Mouse (Mus musculus) midbrain, embryonic 10.5 days (tissue): ENCODE results near the gene Kdelc2. TPM values are rescaled to one million over a fixed set of nuclear protein-coding genes. Genes with fewer than 3 reads are reported as not detected.

Experiments used
- DNase-seq: peaks from one replicate; pipeline ENCODE4 v3.0.0-alpha.2; 2017; ENCODE audit warnings: low spot score
- H3K27ac ChIP-seq: fragments of 300-500 bp; sonication (generic); replicated peaks from 2 replicates; pipeline ENCODE4 v1.5.1; 2016; ENCODE audit warnings: mild to moderate bottlenecking
- H3K27me3 ChIP-seq: fragments of 300-500 bp; sonication (generic); 2 replicates; pipeline ENCODE4 v1.6.1; 2016; ENCODE audit warnings: low read depth, mild to moderate bottlenecking; ENCODE audit not compliant: poor library complexity, severe bottlenecking
- H3K36me3 ChIP-seq: fragments of 300-500 bp; sonication (generic); 2 replicates; pipeline ENCODE4 v1.6.1; 2016; ENCODE audit warnings: mild to moderate bottlenecking, moderate library complexity
- H3K4me1 ChIP-seq: fragments of 300-500 bp; sonication (generic); 2 replicates; pipeline ENCODE4 v1.6.1; 2016
- H3K4me3 ChIP-seq: fragments of 300-500 bp; sonication (generic); 2 replicates; pipeline ENCODE4 v1.5.1; 2016; ENCODE audit warnings: mild to moderate bottlenecking, moderate library complexity
- H3K9me3 ChIP-seq: fragments of 300-500 bp; sonication (generic); replicated peaks from 2 replicates; pipeline ENCODE4 v1.6.1; 2016; ENCODE audit warnings: mild to moderate bottlenecking
- WGBS: fragments of 180-500 bp; shearing (Covaris S2); methylation state at CpG from one replicate; pipeline ENCODE4 v1.1.7; 2016; 5-methylcytosine and 5-hydroxymethylcytosine counted together
- microRNA-seq: library from miRNA; unstranded; fragments of <30 nt; microRNA quantifications from one replicate; pipeline ENCODE4, GENCODE M21; 2017
- polyA plus RNA-seq: library from polyadenylated mRNA; unstranded; fragments of >200 nt; fragmentation: Nextera tagmentation; extraction: Ambion mirVana; gene quantifications from 2 replicates; pipeline ENCODE4 v1.2.1, GENCODE M21; 2016

Kdelc2 gene
- polyA plus RNA-seq, 1 experiment from 2014 or later: 9.4 TPM

DNA sequence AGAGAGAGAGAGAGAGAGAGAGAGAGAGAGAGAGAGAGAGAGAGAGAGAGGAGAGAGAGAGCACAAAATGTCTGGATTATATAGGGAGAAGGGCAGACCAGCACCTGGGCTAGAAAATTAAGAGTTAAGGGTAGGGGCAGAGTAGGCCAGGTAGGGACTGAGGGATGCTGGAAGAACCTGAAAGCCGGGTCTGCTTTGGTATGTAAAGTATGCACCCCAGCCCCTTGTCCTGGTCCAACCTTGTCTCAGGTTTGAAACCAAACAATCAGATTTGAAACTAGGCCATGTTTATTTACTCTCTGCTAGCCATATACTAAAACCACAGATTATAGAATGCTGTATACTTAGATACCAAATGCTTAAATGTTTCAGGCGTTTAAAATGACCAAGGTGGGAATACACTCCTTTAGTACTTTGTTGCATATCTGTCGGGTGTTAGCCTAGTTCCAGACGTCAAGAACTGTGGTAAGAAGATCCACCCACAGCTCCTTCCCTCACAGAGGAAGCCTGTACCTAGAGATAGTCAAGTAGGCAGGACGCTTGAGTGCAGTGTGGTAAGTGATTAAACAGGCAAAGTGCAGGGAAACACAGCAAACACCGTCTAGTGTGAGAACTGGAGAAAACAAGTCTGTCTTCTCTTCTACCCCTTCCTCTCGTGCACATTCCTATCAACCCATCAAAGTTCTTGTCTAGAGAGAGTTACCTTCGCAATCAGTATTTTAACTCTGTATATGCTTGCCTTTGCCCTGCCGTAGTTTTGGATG lies 38.5 kb downstream of the Kdelc2 start:
- 79% methylated on average over 9 of the region's 9 CpGs for WGBS
- no peaks in the 10 kb centered on the region for H3K4me1 ChIP-seq
- DNase-seq: no peak
- peaks cover 5% of the 10 kb centered on the region; the same call in 1 of the 2 replicates for H3K9me3 ChIP-seq
- no peak overlapping the region for H3K4me3 ChIP-seq
- no peaks in the 10 kb centered on the region for H3K36me3 ChIP-seq
- no peak overlapping the region for H3K27ac ChIP-seq
- H3K27me3 ChIP-seq: no peaks in the 10 kb centered on the region

DNA sequence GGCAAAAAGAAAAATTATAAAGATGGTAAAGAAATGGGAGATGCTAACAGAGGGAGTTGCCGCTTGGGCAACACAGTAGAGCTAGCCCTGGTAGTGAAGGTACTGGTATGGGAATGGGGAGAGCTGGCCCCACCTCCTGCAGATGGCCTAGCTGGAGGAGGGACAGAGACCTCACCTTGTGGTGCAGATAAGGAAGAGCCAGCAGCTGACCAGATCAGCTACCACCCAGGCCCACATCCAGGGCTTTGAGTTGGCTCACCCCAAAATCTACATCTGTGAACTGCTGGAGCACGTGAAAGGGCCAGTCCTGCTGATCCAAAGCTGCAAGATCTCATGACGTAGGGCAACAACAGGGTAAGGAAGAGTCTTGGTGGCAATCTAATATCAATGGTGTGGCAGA lies 42.9 kb downstream of the Kdelc2 start:
- no peak for DNase-seq
- Histone ChIP-seq H3K36me3 (no peaks in the 10 kb centered on the region), H3K27ac (no peak overlapping the region), H3K4me3 (no peak overlapping the region), H3K4me1 (peaks cover 4% of the 10 kb centered on the region; the same call in 1 of the 2 replicates), H3K9me3 (no peaks in the 10 kb centered on the region), H3K27me3 (no peaks in the 10 kb centered on the region)
- WGBS: 92% methylated on average over 3 of the region's 3 CpGs

DNA sequence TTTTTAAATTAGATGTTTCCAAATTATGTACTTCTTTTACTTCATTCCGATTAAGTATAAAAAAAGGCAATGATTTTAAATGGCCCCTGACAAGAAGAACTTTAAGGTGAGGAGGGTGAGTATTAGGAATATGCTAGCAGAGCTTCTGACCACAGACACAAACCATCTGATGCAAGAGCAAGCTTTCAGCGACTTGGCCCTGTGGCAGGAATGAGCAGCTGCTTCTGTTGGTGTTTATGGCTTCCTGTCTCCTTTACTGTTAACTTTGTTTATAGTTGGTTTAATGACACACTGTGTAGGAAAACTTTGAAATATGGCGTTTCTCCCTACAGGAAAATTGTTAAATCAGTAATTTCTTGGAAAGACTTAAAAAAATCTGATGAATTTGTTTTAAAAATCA lies 43.8 kb downstream of the Kdelc2 start:
- Histone ChIP-seq H3K9me3 (no peaks in the 10 kb centered on the region), H3K27ac (no peak overlapping the region)
- WGBS: 86% methylated on average over 3 of the region's 3 CpGs

DNA sequence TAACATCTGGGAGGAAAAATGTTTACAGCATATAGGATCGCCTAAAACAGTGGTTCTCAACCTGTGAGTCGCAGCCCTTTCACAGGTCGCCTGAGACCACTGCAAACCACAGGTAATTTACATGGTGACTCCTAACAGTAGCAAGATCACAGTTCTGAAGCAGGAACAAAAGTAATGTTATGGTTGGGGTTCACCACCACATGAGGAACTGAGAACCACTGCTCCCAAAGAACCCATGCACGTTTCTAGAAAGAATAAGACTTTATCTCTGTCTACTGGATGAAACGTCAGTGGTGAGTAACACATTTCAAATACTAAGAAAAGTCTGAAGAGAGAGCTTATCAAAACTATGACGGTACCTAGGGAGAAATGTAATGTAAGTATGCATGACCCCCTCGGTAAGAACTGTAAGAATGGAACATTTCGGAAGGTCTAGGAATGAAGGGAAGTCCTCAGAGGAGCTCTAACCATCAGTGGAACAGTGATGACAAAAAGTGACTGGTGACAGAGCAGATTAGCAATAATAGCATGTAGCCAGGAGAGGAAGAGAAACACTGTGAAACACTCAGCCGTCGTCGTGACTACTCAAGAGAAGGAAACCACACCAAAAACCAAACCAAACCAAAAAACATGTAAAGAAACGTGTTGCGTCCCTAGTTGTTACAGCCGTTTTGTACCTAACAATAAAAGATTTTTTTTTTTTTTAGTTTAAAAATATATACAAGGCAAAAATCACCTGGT lies 52.2 kb downstream of the Kdelc2 start:
- H3K4me1 ChIP-seq: peaks cover 4% of the 10 kb centered on the region; the same call in 1 of the 2 replicates
- no peak overlapping the region for H3K4me3 ChIP-seq
- no peak for DNase-seq
- H3K27ac ChIP-seq: no peak overlapping the region
- 93% methylated on average over 14 of the region's 14 CpGs for WGBS
- H3K27me3 ChIP-seq: no peaks in the 10 kb centered on the region
- H3K36me3 ChIP-seq: peaks cover 32% of the 10 kb centered on the region
- no peaks in the 10 kb centered on the region for H3K9me3 ChIP-seq

More for the DNA sequence above, 43.8 kb downstream of the Kdelc2 start:
- no peak for DNase-seq
- no peaks in the 10 kb centered on the region for H3K27me3 ChIP-seq
- H3K4me1 ChIP-seq: peaks cover 4% of the 10 kb centered on the region; the same call in 1 of the 2 replicates
- no peaks in the 10 kb centered on the region for H3K36me3 ChIP-seq
- no peak overlapping the region for H3K4me3 ChIP-seq

DNA sequence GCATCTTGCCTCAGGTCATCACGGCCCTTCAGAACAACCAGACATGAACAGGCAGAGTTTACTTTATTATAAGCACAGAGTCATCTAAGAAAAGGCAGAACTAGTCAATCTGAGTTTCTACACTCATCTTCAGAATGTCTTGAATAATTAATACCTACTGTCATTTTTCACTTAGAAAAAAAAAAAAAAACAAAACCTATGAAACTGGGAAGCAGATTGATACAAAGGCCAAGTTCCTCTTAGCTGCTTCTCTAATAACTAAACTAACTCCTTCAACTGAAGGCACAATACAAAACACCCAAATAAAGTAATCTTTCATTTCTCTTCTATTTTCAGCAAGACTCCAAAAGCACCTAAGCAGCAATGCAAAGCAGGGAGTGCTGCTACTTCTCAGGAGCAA lies 66.8 kb downstream of the Kdelc2 start:
- no peak for DNase-seq
- Histone ChIP-seq H3K36me3 (peaks cover 87% of the 10 kb centered on the region), H3K4me1 (no peaks in the 10 kb centered on the region)

More for the DNA sequence above, 66.8 kb downstream of the Kdelc2 start:
- Histone ChIP-seq H3K4me3 (no peak overlapping the region), H3K27me3 (no peaks in the 10 kb centered on the region), H3K9me3 (no peaks in the 10 kb centered on the region), H3K27ac (no peak overlapping the region)
- 95% methylated on average over 1 of the region's 1 CpGs for WGBS

Small RNAs within 50 kb of the gene (microRNA-seq; reads per million reads assigned to microRNA genes)
- not detected for gene Mir130c

Other genes with a start within 250 kb of the Kdelc2 start
- gene Ddx10, start 136.0 kb upstream of the Kdelc2 start, polyA plus RNA-seq: 28.0 and 30.4 TPM in 2 replicates
- gene Exph5, start 82.4 kb upstream of the Kdelc2 start, polyA plus RNA-seq: 0.67 and 0.73 TPM in 2 replicates
- 0.21 and 0.25 TPM in 2 replicates for gene 4930550C14Rik, start 18.3 kb downstream of the Kdelc2 start, polyA plus RNA-seq
- gene Atm, start 152.7 kb downstream of the Kdelc2 start, polyA plus RNA-seq: 18.7 and 19.9 TPM in 2 replicates
- gene Npat, start 153.0 kb downstream of the Kdelc2 start, polyA plus RNA-seq: 19.3 and 20.4 TPM in 2 replicates
- 34.9 and 43.3 TPM in 2 replicates for gene Acat1, start 226.4 kb downstream of the Kdelc2 start, polyA plus RNA-seq